Mouse (Mus musculus): ENCODE data around the gene Skap1. TPM values are rescaled to one million over a fixed set of nuclear protein-coding genes. Genes with fewer than 3 reads are reported as not detected.

The Skap1 gene
- polyA plus RNA-seq, 1 experiment from 2014 or later: 0.87 TPM

- no peaks in the 10 kb centered on the region for H3K9me3 ChIP-seq (ENCODE audit: control insufficient read depth, low read length)
- H3K36me3 ChIP-seq (ENCODE audit: control insufficient read depth, insufficient read depth, low read length): no peaks in the 10 kb centered on the region
- DNase-seq (ENCODE audit: low spot score) (no peak), ATAC-seq (replicated peaks; ENCODE audit: low FRiP score, low TSS enrichment, low read depth) (no peak)
- no peak overlapping the region for H3K27ac ChIP-seq (ENCODE audit: low read depth)
- 72% methylated on average over 16 of the region's 16 CpGs for WGBS
- H3K4me3 ChIP-seq (ENCODE audit: low read depth, low read length): no peak overlapping the region
- H3K9ac ChIP-seq (ENCODE audit: low read length): no peak overlapping the region
- no peak overlapping the region for H3K4me2 ChIP-seq (ENCODE audit: low read length)
- no peaks in the 10 kb centered on the region for H3K4me1 ChIP-seq (replicated peaks; ENCODE audit: control insufficient read depth, insufficient read depth, low read length)
- no peaks in the 10 kb centered on the region for H3K27me3 ChIP-seq (replicated peaks; ENCODE audit: control insufficient read depth, insufficient read depth, low read length)
Observed at GRCm38 (mm10) chr11:96526137-96526621, 61.8 kb downstream of the Skap1 start.

GRCm38 (mm10) chr11:96531757-96532433 is 67.5 kb downstream of the Skap1 start:
- H3K9me3 ChIP-seq (ENCODE audit: control insufficient read depth, low read length): no peaks in the 10 kb centered on the region
- no peak for ATAC-seq (replicated peaks; ENCODE audit: low FRiP score, low TSS enrichment, low read depth)
- peaks cover 12% of the 10 kb centered on the region for H3K4me1 ChIP-seq (replicated peaks; ENCODE audit: control insufficient read depth, insufficient read depth, low read length)
- 33% methylated on average over 13 of the region's 13 CpGs for WGBS
- H3K27ac ChIP-seq (ENCODE audit: low read depth): no peak overlapping the region
- H3K4me3 ChIP-seq (ENCODE audit: low read depth, low read length): no peak overlapping the region
- H3K27me3 ChIP-seq (replicated peaks; ENCODE audit: control insufficient read depth, insufficient read depth, low read length): no peaks in the 10 kb centered on the region
- H3K4me2 ChIP-seq (ENCODE audit: low read length): peak overlapping the region; percentile 11; the same call in 1 of the 2 replicates
- no peaks in the 10 kb centered on the region for H3K36me3 ChIP-seq (ENCODE audit: control insufficient read depth, insufficient read depth, low read length)
- no peak for DNase-seq (ENCODE audit: low spot score)
- H3K9ac ChIP-seq (ENCODE audit: low read length): no peak overlapping the region

- H3K27ac ChIP-seq (ENCODE audit: low read depth): no peak overlapping the region
- H3K4me2 ChIP-seq (ENCODE audit: low read length): no peak overlapping the region
- no peaks in the 10 kb centered on the region for H3K36me3 ChIP-seq (ENCODE audit: control insufficient read depth, insufficient read depth, low read length)
- ATAC-seq (replicated peaks; ENCODE audit: low FRiP score, low TSS enrichment, low read depth) (no peak), DNase-seq (ENCODE audit: low spot score) (no peak)
- H3K27me3 ChIP-seq (replicated peaks; ENCODE audit: control insufficient read depth, insufficient read depth, low read length): peaks cover 7% of the 10 kb centered on the region
- WGBS: 67% methylated on average over 2 of the region's 2 CpGs
- no peak overlapping the region for H3K9ac ChIP-seq (ENCODE audit: low read length)
- no peaks in the 10 kb centered on the region for H3K9me3 ChIP-seq (ENCODE audit: control insufficient read depth, low read length)
- peaks cover 12% of the 10 kb centered on the region for H3K4me1 ChIP-seq (replicated peaks; ENCODE audit: control insufficient read depth, insufficient read depth, low read length)
- H3K4me3 ChIP-seq (ENCODE audit: low read depth, low read length): no peak overlapping the region
Observed at GRCm38 (mm10) chr11:96534531-96534930, 70.1 kb downstream of the Skap1 start.

GRCm38 (mm10) chr11:96536146-96536545 is 71.8 kb downstream of the Skap1 start:
- Histone ChIP-seq H3K4me1 (replicated peaks; ENCODE audit: control insufficient read depth, insufficient read depth, low read length) (peaks cover 12% of the 10 kb centered on the region), H3K27ac (ENCODE audit: low read depth) (no peak overlapping the region), H3K9me3 (ENCODE audit: control insufficient read depth, low read length) (no peaks in the 10 kb centered on the region), H3K9ac (ENCODE audit: low read length) (no peak overlapping the region), H3K4me2 (ENCODE audit: low read length) (no peak overlapping the region), H3K36me3 (ENCODE audit: control insufficient read depth, insufficient read depth, low read length) (no peaks in the 10 kb centered on the region), H3K27me3 (replicated peaks; ENCODE audit: control insufficient read depth, insufficient read depth, low read length) (peaks cover 7% of the 10 kb centered on the region), H3K4me3 (ENCODE audit: low read depth, low read length) (no peak overlapping the region)
- no peak for DNase-seq (ENCODE audit: low spot score)
- ATAC-seq (replicated peaks; ENCODE audit: low FRiP score, low TSS enrichment, low read depth): no peak
- WGBS: 24% methylated on average over 5 of the region's 5 CpGs

GRCm38 (mm10) chr11:96542003-96542402 is 77.6 kb downstream of the Skap1 start:
- H3K4me2 ChIP-seq (ENCODE audit: low read length): no peak overlapping the region
- no peak for DNase-seq (ENCODE audit: low spot score)
- H3K4me3 ChIP-seq (ENCODE audit: low read depth, low read length): no peak overlapping the region
- H3K36me3 ChIP-seq (ENCODE audit: control insufficient read depth, insufficient read depth, low read length): no peaks in the 10 kb centered on the region
- H3K27ac ChIP-seq (ENCODE audit: low read depth): no peak overlapping the region
- 82% methylated on average over 7 of the region's 7 CpGs for WGBS
- H3K9ac ChIP-seq (ENCODE audit: low read length): no peak overlapping the region
- H3K27me3 ChIP-seq (replicated peaks; ENCODE audit: control insufficient read depth, insufficient read depth, low read length): peaks cover 7% of the 10 kb centered on the region
- no peaks in the 10 kb centered on the region for H3K9me3 ChIP-seq (ENCODE audit: control insufficient read depth, low read length)
- no peak for ATAC-seq (replicated peaks; ENCODE audit: low FRiP score, low TSS enrichment, low read depth)
- H3K4me1 ChIP-seq (replicated peaks; ENCODE audit: control insufficient read depth, insufficient read depth, low read length): no peaks in the 10 kb centered on the region

- Histone ChIP-seq H3K9me3 (ENCODE audit: control insufficient read depth, low read length) (no peaks in the 10 kb centered on the region), H3K4me3 (ENCODE audit: low read depth, low read length) (no peak overlapping the region), H3K36me3 (ENCODE audit: control insufficient read depth, insufficient read depth, low read length) (no peaks in the 10 kb centered on the region), H3K9ac (ENCODE audit: low read length) (no peak overlapping the region), H3K4me2 (ENCODE audit: low read length) (no peak overlapping the region), H3K27me3 (replicated peaks; ENCODE audit: control insufficient read depth, insufficient read depth, low read length) (peaks cover 7% of the 10 kb centered on the region), H3K4me1 (replicated peaks; ENCODE audit: control insufficient read depth, insufficient read depth, low read length) (no peaks in the 10 kb centered on the region), H3K27ac (ENCODE audit: low read depth) (no peak overlapping the region)
- DNase-seq (ENCODE audit: low spot score) (no peak), ATAC-seq (replicated peaks; ENCODE audit: low FRiP score, low TSS enrichment, low read depth) (no peak)
- WGBS: 79% methylated on average over 7 of the region's 7 CpGs
Observed at GRCm38 (mm10) chr11:96542561-96542960, 78.2 kb downstream of the Skap1 start.

GRCm38 (mm10) chr11:96546428-96546827 is 82.0 kb downstream of the Skap1 start:
- Histone ChIP-seq H3K27ac (ENCODE audit: low read depth) (no peak overlapping the region), H3K4me3 (ENCODE audit: low read depth, low read length) (no peak overlapping the region), H3K9me3 (ENCODE audit: control insufficient read depth, low read length) (no peaks in the 10 kb centered on the region), H3K9ac (ENCODE audit: low read length) (no peak overlapping the region), H3K27me3 (replicated peaks; ENCODE audit: control insufficient read depth, insufficient read depth, low read length) (no peaks in the 10 kb centered on the region), H3K4me1 (replicated peaks; ENCODE audit: control insufficient read depth, insufficient read depth, low read length) (no peaks in the 10 kb centered on the region), H3K36me3 (ENCODE audit: control insufficient read depth, insufficient read depth, low read length) (no peaks in the 10 kb centered on the region), H3K4me2 (ENCODE audit: low read length) (no peak overlapping the region)
- WGBS: 64% methylated on average over 8 of the region's 8 CpGs
- ATAC-seq (replicated peaks; ENCODE audit: low FRiP score, low TSS enrichment, low read depth) (no peak), DNase-seq (ENCODE audit: low spot score) (no peak)

- 66% methylated on average over 9 of the region's 9 CpGs for WGBS
- no peak for DNase-seq (ENCODE audit: low spot score)
- no peak for ATAC-seq (replicated peaks; ENCODE audit: low FRiP score, low TSS enrichment, low read depth)
- Histone ChIP-seq H3K4me3 (ENCODE audit: low read depth, low read length) (no peak overlapping the region), H3K36me3 (ENCODE audit: control insufficient read depth, insufficient read depth, low read length) (no peaks in the 10 kb centered on the region), H3K27ac (ENCODE audit: low read depth) (no peak overlapping the region), H3K27me3 (replicated peaks; ENCODE audit: control insufficient read depth, insufficient read depth, low read length) (no peaks in the 10 kb centered on the region), H3K4me2 (ENCODE audit: low read length) (no peak overlapping the region), H3K4me1 (replicated peaks; ENCODE audit: control insufficient read depth, insufficient read depth, low read length) (no peaks in the 10 kb centered on the region), H3K9ac (ENCODE audit: low read length) (no peak overlapping the region), H3K9me3 (ENCODE audit: control insufficient read depth, low read length) (no peaks in the 10 kb centered on the region)
Observed at GRCm38 (mm10) chr11:96550960-96551703, 86.7 kb downstream of the Skap1 start.
